Mouse (Mus musculus): ENCODE data around the gene Ctnna3. TPM values are rescaled to one million over a fixed set of nuclear protein-coding genes. Genes with fewer than 3 reads are reported as not detected.

Ctnna3 gene
- total and polyA plus RNA-seq, 2 experiments from 2014 or later = 1.0 to 2.1 TPM

DNA sequence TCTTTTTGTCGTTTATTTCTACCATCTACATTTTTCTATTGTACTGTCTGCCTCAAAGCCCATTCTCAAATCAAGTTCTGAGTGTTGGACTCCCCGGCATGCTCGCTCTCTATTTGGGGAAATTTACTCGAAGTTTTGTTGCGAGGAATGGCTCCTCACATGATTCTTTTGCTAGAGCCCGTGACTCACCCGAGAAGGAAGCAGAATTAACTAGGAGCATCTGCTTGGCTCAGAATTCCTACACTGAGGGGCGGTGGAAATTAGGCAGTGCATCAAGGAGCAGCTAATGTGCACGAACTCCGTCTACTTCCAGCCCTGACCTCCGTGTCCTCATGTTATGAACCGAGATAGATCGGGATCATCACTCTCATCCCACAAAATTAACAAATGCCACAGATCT is 751.8 kb downstream of the Ctnna3 start:
- H3K36me3 ChIP-seq (ENCODE audit: insufficient read depth, low read length) = no peaks in the 10 kb centered on the region
- no peak overlapping the region for H3K9ac ChIP-seq (replicated peaks; ENCODE audit: low read length)
- DNase-seq (ENCODE audit: low spot score) (no peak), ATAC-seq (no peak)
- no peaks in the 10 kb centered on the region for H3K4me1 ChIP-seq (ENCODE audit: insufficient read depth, low read length)
- H3K9me3 ChIP-seq (ENCODE audit: low read length) = no peaks in the 10 kb centered on the region
- 89% methylated on average over 13 of the region's 13 CpGs for WGBS
- no peak for TF ChIP-seq CTCF (IDR thresholded peaks at IDR 0.05; ENCODE audit: low read depth)
- no peak overlapping the region for H3K4me3 ChIP-seq (ENCODE audit: low read length)
- H3K27ac ChIP-seq = no peak overlapping the region
- H3K4me2 ChIP-seq (ENCODE audit: low read depth, low read length) = no peak overlapping the region
- no peaks in the 10 kb centered on the region for H3K27me3 ChIP-seq (ENCODE audit: insufficient read depth, low read length)

DNA sequence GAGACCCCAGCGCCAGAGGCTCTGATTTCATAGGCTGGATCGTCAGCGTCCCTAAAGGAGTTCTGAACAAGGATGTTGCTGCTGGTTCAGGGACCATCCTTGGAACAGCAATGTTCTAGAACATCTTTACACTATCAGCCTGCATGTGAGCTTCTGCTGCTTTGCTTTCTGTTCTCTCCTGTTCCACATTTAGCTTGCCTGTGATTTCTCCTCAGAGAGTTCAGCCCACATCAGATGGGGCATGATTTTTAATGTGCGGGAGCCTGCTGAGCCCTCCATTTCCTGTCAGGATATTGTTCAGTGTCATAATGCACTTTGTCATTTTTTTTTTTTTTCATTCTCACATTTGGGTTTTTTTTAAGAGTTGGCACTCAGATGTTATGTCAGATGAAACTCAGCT is 752.8 kb downstream of the Ctnna3 start:
- no peaks in the 10 kb centered on the region for H3K36me3 ChIP-seq (ENCODE audit: insufficient read depth, low read length)
- no peak for ATAC-seq
- no peaks in the 10 kb centered on the region for H3K27me3 ChIP-seq (ENCODE audit: insufficient read depth, low read length)
- no peak overlapping the region for H3K27ac ChIP-seq
- H3K9ac ChIP-seq (replicated peaks; ENCODE audit: low read length) = no peak overlapping the region
- no peaks in the 10 kb centered on the region for H3K9me3 ChIP-seq (ENCODE audit: low read length)
- DNase-seq (ENCODE audit: low spot score) = no peak
- no peak overlapping the region for H3K4me3 ChIP-seq (ENCODE audit: low read length)
- WGBS = 93% methylated on average over 4 of the region's 4 CpGs
- no peaks in the 10 kb centered on the region for H3K4me1 ChIP-seq (ENCODE audit: insufficient read depth, low read length)
- TF ChIP-seq CTCF (IDR thresholded peaks at IDR 0.05; ENCODE audit: low read depth) = no peak
- no peak overlapping the region for H3K4me2 ChIP-seq (ENCODE audit: low read depth, low read length)

- ATAC-seq = no peak
- Histone ChIP-seq H3K27ac (no peak overlapping the region), H3K4me3 (ENCODE audit: low read length) (no peak overlapping the region), H3K9me3 (ENCODE audit: low read length) (no peaks in the 10 kb centered on the region), H3K4me1 (ENCODE audit: insufficient read depth, low read length) (no peaks in the 10 kb centered on the region), H3K36me3 (ENCODE audit: insufficient read depth, low read length) (no peaks in the 10 kb centered on the region), H3K9ac (replicated peaks; ENCODE audit: low read length) (no peak overlapping the region), H3K4me2 (ENCODE audit: low read depth, low read length) (no peak overlapping the region), H3K27me3 (ENCODE audit: insufficient read depth, low read length) (no peaks in the 10 kb centered on the region)
- DNase-seq (ENCODE audit: low spot score) = no peak
- WGBS = 84% methylated on average over 3 of the region's 3 CpGs
- no peak for TF ChIP-seq CTCF (IDR thresholded peaks at IDR 0.05; ENCODE audit: low read depth)
Measured at GRCm38 (mm10) chr10:64188046-64188445, 758.1 kb downstream of the Ctnna3 start.

DNA sequence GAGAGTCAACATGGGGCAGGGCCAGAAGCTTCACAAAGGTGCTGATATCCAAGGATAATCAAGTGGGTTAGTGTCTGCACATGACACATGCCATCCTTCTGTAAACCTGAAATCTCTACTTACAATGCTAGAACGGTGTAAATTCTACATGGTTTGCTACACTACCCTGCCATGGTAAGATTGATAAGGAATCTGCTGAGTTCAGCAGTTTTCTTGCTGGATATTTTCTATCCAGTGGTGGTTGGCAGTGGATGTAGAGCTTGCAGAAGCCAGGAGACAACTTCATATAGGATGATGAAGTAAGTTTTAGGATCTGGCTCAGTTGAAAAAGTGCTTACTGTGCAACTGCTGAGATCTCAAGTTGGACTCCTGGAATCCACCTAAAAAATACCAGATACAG is 767.7 kb downstream of the Ctnna3 start:
- DNase-seq (ENCODE audit: low spot score) (no peak), ATAC-seq (no peak)
- no peak overlapping the region for H3K9ac ChIP-seq (replicated peaks; ENCODE audit: low read length)
- H3K4me1 ChIP-seq (ENCODE audit: insufficient read depth, low read length) = no peaks in the 10 kb centered on the region
- no peaks in the 10 kb centered on the region for H3K27me3 ChIP-seq (ENCODE audit: insufficient read depth, low read length)
- no peaks in the 10 kb centered on the region for H3K9me3 ChIP-seq (ENCODE audit: low read length)
- no peak for TF ChIP-seq CTCF (IDR thresholded peaks at IDR 0.05; ENCODE audit: low read depth)
- no peaks in the 10 kb centered on the region for H3K36me3 ChIP-seq (ENCODE audit: insufficient read depth, low read length)
- no peak overlapping the region for H3K4me3 ChIP-seq (ENCODE audit: low read length)
- H3K27ac ChIP-seq = no peak overlapping the region
- no peak overlapping the region for H3K4me2 ChIP-seq (ENCODE audit: low read depth, low read length)
- WGBS = 92% methylated on average over 1 of the region's 1 CpGs

GRCm38 (mm10) chr10:64215632-64216031 is 785.7 kb downstream of the Ctnna3 start:
- DNase-seq (ENCODE audit: low spot score) (no peak), ATAC-seq (no peak)
- no peaks in the 10 kb centered on the region for H3K27me3 ChIP-seq (ENCODE audit: insufficient read depth, low read length)
- 82% methylated on average over 3 of the region's 3 CpGs for WGBS
- no peak overlapping the region for H3K27ac ChIP-seq
- H3K4me3 ChIP-seq (ENCODE audit: low read length) = no peak overlapping the region
- no peak for TF ChIP-seq CTCF (IDR thresholded peaks at IDR 0.05; ENCODE audit: low read depth)
- H3K9ac ChIP-seq (replicated peaks; ENCODE audit: low read length) = no peak overlapping the region
- no peaks in the 10 kb centered on the region for H3K36me3 ChIP-seq (ENCODE audit: insufficient read depth, low read length)
- H3K9me3 ChIP-seq (ENCODE audit: low read length) = no peaks in the 10 kb centered on the region
- H3K4me2 ChIP-seq (ENCODE audit: low read depth, low read length) = no peak overlapping the region
- H3K4me1 ChIP-seq (ENCODE audit: insufficient read depth, low read length) = no peaks in the 10 kb centered on the region

GRCm38 (mm10) chr10:64223023-64223422 is 793.1 kb downstream of the Ctnna3 start:
- TF ChIP-seq CTCF (IDR thresholded peaks at IDR 0.05; ENCODE audit: low read depth) = no peak
- Histone ChIP-seq H3K9ac (replicated peaks; ENCODE audit: low read length) (no peak overlapping the region), H3K4me3 (ENCODE audit: low read length) (no peak overlapping the region), H3K9me3 (ENCODE audit: low read length) (no peaks in the 10 kb centered on the region), H3K4me1 (ENCODE audit: insufficient read depth, low read length) (no peaks in the 10 kb centered on the region), H3K27me3 (ENCODE audit: insufficient read depth, low read length) (no peaks in the 10 kb centered on the region), H3K4me2 (ENCODE audit: low read depth, low read length) (no peak overlapping the region), H3K36me3 (ENCODE audit: insufficient read depth, low read length) (no peaks in the 10 kb centered on the region), H3K27ac (no peak overlapping the region)
- DNase-seq (ENCODE audit: low spot score) = no peak
- ATAC-seq = no peak
- WGBS = 68% methylated on average over 3 of the region's 3 CpGs

DNA sequence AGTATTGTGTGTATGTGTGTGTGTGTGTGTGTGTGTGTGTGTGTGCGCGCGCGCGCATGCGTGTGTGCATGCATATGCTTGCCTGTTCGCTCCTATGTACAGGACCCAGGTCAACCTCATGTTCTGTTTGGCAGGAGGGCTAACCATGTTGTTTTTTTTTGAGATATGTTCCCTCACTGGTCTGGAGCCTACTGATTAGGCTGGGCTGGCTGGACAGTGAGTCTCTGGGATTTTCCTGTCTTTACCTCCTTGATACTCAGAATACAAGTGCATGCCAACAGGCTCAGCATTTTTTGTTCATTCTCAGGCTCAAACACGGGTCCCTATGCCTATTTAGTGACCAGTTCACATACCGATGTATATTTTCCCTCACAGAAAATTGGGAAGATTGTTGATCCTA is 794.1 kb downstream of the Ctnna3 start:
- no peaks in the 10 kb centered on the region for H3K4me1 ChIP-seq (ENCODE audit: insufficient read depth, low read length)

More for the DNA sequence above, 794.1 kb downstream of the Ctnna3 start:
- 95% methylated on average over 9 of the region's 9 CpGs for WGBS
- Histone ChIP-seq H3K4me3 (ENCODE audit: low read length) (no peak overlapping the region), H3K36me3 (ENCODE audit: insufficient read depth, low read length) (no peaks in the 10 kb centered on the region), H3K27ac (no peak overlapping the region), H3K9me3 (ENCODE audit: low read length) (no peaks in the 10 kb centered on the region), H3K4me2 (ENCODE audit: low read depth, low read length) (no peak overlapping the region), H3K27me3 (ENCODE audit: insufficient read depth, low read length) (no peaks in the 10 kb centered on the region), H3K9ac (replicated peaks; ENCODE audit: low read length) (no peak overlapping the region)
- DNase-seq (ENCODE audit: low spot score) (no peak), ATAC-seq (no peak)
- no peak for TF ChIP-seq CTCF (IDR thresholded peaks at IDR 0.05; ENCODE audit: low read depth)

All from hindbrain, postnatal 0 days (tissue).